Mouse (Mus musculus): ENCODE results near the gene Hnrnpa1.

Gene Hnrnpa1

DNA sequence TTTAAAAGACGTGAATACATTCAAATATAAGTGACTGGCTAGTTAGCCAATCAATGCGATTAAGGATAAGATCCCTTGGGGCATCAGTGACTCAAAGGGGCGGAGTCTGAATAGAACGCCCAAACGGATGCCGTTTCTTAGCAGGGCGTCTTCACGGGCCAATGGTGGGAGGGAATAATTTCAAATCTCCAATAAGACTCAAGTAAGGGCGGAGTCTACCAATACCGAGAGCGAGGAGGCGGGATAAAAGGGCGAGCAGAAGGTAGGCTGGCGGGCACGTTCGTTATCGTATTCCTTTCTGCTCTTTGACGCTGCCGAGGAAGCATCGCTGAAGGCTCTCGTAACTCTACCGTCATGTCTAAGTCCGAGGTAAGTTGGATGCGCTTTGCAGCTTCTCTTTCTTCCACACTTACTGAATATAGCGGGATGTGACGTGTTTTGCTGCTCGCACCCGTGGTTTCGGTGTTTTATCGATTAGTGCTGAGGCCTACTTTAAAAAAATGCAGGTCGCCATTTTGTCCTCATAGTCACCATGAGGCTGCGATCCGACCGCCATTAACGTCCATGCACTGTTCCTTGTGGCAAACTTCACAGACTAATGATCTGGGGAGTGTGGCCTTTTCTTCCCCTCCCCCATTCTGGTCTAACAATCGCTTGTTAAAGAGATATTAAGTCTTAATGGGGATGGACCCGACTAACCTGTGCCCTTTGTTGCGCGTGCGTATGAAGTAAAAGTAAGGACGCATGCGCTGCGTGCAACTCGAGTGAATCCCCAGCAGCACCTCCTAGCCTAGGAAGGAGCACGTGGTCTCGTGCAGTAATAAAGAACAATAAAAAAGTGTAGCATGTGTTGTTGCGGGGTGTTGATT is at the start of gene Hnrnpa1:
Hnrnpa1 (plus strand) TSS at position 273 of the 869 bp plus-strand sequence.
- peak; percentile 96 for DNase-seq (ENCODE audit: low spot score)

DNA sequence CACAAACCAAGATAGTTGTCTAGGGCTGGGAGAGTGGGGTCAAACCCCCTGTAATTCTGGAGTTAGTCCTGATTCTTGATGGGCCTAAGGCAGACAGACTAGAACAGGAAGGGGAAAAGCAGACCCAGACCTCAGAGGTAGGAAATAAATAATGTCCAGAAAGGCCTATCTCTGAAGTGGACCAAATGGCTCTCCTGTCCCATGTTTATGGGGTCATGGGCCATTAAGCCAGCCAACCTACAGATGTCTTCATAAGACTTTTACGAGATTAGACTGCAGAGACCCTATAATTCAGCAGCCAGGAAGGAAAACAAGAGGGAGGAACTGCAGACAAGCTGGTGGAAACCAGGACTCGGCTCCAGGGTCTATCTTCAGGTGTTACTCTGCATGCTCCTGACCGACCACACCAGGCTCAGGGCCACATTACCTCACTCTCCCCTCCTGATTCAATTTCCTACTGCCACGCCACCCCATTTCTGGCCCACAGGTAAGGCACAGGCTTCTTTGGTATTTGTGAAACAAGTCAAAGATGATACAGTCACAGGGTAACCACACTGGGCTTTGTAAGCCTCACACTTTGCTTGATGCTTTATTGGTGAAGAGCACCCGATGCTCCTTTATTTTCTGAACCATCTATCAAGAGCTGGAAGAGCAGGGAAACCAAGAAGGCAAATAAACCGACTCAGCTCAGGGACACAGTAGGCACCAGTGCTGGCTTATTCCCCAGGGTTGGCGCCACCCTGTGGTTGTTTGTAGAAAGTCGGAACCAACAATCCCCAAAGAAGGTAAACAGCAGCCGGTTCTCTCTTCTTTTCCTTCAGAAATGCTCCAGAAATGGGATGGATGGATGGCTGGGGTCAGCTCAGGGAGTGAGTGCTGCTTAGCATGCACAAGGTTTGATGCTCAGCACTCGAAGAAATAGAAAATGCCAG is 49.4 kb upstream of the Hnrnpa1 start:
- no peak for DNase-seq (ENCODE audit: low spot score)

DNA sequence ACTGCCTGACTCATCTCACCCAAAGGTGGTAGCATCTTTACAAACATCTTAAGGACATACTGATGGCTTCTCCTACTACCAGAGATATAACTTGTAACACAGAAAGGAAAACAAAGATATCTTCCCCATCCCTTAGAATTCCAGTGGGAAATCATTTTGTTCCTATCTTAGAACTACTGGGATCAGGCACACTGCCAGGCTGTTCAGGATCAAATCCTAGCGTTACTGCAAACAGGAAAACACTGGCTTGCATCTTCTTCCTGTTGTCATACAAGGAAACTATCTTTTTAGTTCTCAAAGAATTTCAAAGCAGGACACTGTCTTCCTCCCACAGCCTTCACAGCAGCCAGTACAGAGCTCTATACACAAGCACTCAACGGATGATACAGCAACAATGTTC is 46.6 kb upstream of the Hnrnpa1 start:
- no peak for DNase-seq (ENCODE audit: low spot score)

DNA sequence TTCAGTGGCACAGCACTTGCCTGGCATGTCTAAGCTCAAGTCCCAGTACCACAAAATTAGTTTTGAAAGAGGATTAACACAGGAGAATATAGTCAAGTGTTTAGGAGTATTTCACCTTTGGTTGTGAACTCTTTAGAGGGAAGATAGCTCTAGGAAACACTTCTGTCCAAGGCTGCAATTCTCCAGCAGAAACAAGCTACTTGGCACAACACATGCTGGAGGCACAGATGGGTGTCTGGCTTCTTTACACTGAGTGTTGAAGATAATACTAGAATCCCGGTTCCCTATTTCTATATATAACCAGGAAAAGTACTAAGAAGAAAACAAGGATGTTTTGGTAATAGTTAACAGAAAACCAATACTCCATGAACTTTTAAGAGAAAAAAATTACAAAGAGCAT is 43.4 kb upstream of the Hnrnpa1 start:
- no peak for DNase-seq (ENCODE audit: low spot score)

DNA sequence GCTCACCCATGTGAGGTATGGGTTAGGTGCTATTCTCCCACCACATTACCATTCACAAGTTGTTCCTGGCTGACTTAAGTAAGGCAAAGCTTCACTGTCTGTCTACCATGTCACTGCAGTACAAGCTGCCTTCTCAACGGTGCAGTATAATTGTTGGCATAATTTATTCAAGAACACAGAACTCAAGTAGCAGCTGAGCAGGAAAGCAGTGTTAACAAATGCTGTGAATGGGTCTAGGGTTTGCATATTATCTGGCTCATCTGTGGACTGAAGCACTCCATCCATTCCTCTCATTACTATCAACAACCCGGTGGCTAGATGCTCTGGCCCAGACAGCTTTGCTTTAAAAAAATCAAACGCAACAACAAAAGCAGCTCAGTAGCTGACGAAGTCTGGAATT is 42.4 kb upstream of the Hnrnpa1 start:
- no peak for DNase-seq (ENCODE audit: low spot score)

DNA sequence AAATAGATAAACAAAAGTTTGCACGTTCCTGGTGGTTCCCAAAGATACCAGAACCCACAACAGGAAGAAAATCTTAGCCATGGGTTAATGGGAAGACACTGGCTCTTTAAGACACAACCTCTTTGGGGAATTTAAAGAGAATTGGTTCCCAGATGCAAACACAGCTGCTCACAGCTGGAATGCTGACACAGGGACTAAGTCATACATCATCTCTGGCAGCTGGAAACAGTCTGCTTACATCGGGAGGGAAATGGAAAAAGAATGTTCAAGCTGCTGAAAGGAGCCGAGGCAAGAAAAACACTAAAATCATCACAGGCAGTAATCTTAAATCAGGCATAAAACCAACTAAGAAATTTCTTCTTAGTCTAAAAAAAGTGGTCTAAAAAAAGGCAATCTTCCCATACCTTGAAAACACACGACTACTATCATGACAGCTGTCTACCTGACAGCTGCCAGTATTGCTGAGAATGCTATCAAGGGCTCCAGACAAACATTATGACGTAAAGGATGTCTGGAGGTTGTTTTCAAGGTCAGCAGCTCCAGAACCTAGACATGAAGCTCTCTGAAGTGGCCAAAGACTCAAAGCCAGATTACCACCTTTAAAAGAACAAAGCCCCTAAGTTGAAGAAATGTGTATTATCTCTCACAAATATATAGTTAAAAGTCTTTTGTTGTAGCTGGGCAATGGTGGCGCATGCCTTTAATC is 38.0 kb upstream of the Hnrnpa1 start:
- DNase-seq (ENCODE audit: low spot score) = no peak

DNA sequence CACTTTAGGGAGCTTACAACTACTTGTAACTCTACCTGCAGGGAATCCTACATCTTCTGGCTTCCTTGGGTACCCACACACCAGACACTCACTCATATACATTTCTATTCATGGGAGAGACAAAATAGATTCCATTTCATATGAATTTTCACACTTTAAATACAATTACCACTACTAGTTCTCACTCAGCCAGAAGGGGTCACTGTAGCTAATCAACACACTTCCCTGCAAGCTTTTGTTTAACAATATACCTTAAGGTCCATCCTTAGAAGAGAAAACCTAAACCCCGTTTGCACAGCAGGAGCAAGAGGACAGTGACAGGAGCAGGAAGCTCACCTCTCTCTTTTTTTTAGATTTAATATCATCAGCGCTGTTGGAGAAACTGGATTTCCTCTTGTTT is 35.1 kb upstream of the Hnrnpa1 start:
- DNase-seq (ENCODE audit: low spot score) = no peak

DNA sequence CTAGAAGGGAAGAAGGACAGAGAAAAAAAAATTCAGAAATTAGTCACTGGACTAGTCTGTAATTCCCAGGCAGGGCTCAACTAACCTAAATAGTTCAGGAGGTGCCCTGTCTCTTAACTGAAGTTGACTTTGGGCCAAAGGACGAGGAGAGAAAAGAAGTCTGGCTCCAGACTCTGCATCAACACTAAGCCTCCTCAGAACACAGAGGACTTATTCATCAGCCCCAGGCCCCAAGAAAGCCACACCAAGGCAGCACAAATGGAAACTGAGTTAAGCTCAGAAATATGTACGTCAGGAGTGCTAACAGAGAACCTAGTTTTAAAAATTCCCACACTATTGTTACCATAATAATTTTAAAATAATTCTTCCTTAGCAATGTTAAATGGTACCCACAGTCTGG is 26.1 kb upstream of the Hnrnpa1 start:
- no peak for DNase-seq (ENCODE audit: low spot score)

DNA sequence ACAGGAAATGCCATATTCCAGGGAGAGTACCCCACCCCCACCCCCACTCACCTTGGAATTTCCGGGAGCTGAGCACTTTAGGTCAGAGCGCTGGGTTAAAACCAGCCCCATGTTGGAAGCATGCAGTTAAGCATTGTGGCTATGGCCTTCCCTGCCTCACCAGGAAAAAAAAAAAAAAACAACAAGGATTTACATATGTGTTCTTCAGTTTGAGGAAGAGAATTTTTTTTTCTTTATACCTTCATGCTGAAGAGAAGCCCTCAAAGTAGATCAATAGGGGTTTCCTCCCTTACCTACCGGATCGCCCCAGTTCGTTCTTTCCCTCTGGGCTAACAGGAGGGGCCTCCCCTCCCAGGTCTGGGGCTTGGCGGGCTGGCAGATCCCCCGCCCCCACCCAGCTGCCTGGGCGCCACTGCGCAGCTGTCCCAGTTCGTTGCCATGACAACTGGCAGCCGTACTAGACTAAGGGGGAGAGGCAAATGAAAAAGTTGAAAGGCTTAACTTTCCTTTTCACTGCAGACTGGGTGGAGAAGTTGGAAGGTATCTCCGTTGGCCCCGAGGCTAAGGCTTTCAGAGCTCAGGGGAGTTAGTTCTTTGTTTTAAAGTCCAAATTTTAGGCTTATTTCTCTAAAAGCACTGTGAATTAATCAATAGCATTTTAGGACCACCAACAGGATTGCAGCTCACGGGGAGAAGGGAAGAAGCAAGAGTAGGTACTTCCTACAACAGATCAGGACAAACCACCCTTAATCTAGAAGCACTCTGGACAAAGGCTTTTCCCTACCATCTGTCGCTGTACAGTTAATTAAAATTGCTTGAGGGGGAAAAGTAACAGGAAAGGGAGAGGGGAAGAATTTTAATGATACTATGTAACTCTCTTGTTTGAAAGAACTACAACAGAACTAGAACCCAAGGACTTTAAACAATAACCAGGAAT is 25.0 kb upstream of the Hnrnpa1 start:
- DNase-seq (ENCODE audit: low spot score) = peak; percentile 84

DNA sequence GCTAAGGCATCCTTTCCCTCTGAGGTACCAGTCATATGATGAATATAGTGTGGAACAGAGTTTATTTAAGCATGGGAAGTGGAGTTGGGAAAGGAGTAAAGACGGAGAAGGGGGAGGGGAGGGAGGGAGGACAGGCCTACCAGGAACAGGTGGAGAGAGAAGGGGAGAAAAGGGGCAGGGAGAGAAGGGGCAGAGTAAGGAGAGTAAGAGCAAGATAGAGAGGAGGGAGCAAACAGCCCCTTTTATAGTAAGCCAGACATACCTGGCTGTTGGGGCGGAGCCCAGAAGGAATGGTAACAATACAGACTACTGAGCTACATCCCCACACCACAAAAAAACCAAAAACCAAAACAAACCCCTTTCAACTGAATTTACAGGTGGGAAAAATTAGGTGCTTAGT is 24.2 kb upstream of the Hnrnpa1 start:
- no peak for DNase-seq (ENCODE audit: low spot score)

DNA sequence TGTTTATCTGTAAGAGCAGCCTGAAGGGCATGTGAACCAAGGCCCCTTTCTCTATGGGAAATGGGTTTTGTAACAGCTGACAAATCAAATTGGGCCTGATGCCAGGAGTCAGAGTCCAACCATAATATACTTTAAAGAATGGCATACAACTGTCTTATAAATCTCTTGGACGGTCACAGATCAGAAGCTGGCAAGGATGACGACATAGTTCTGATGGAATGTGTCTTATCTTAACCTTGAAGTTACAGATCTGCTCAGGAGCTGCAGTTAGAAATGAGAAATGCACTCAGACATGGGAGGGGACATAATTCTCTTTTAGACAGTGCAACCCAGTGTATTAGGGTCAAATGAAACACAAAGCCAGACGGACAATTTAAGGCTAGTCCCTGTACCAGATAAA is 19.4 kb upstream of the Hnrnpa1 start:
- DNase-seq (ENCODE audit: low spot score) = no peak

DNA sequence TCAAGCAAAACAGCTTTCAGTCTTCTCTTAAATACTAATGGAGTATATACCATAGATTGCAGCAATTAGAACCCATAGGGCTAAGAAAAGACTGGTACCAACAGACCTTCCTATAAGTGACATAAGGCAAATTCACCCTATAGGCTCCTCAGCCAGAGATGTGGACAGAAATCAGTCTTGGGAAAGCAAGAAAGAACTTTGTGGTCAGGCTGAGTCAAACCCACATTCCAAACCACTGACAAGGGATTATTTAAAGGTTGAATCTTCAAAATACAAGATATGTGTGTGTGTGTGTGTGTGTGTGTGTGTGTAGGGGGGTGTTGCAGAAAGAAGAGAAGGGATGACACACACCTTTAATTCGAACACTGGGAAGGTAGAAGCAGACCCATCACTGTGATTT is 18.8 kb upstream of the Hnrnpa1 start:
- DNase-seq (ENCODE audit: low spot score) = no peak

DNA sequence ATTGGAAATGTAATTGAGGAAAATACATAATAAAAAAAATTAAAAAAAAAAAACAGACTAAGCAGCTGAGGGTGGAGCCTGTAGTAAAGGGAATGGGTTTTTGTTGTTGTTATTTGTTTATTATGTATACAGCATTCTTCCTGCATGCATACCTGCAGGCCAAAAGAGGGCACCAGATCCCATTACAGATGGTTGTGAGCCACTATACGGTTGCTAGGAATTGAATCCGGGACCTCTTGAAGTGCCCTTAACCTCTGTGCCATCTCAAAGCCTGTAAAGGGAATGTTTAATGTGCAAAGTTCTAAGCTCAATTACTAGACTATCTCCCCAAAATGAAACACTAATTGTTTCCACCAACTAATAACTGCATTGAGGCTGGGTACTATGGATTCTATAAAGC is 16.1 kb upstream of the Hnrnpa1 start:
- no peak for DNase-seq (ENCODE audit: low spot score)

DNA sequence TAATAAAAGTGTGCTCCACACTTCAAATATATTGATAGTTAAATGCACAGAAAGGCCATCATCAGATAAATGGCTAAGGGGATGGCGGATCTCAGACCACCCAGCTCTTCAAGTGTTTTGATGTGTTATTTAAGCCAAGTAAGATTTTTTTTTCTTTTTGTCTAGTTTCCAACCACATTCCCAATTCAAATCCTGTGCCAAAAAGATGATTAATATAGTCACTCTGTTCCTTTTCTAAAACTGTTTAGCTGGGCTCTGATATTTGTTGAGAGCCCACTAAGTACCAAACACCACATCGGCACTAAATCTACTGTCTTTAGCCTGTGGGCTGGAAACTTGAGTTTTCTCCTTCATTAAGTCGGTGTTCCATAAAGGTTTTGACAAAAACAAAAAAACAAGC is 13.2 kb upstream of the Hnrnpa1 start:
- no peak for DNase-seq (ENCODE audit: low spot score)

DNA sequence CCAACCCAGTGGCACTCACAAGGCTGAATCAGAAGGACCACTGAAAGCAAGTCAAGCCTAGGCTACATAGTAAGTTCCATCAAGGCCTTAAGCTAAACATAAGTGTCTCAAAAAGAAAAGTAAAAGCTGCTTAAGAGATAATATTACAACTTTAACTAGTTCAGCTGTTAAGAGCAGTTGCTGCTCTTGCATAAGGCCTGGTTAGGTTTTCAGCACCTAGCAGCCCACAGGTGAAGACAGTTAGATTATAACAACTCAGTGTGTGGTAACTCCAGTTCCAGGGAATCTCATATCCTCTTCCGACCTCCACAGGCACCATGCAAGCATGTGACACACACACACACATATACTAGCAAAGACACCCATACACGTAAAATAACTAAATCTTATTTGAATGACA is 12.7 kb upstream of the Hnrnpa1 start:
- no peak for DNase-seq (ENCODE audit: low spot score)

DNA sequence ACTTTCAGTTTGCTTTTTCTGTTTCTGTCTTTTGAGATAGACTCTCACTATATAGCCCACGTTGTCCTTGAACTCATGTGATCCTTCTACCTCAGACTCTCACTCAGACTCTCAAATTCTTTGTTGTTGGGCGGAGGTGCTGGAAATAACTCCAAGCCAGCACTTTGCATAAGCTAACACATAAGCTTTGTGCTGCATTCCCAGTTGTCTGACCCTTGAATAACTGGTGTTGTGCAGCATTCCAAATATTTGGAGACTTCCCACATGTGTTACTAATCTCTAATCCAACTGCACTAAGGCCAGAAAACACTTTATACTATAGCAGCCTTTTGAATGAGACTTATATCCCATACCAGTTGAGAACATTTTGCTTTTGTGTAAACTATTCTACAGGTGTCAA is 11.3 kb upstream of the Hnrnpa1 start:
- no peak for DNase-seq (ENCODE audit: low spot score)

DNA sequence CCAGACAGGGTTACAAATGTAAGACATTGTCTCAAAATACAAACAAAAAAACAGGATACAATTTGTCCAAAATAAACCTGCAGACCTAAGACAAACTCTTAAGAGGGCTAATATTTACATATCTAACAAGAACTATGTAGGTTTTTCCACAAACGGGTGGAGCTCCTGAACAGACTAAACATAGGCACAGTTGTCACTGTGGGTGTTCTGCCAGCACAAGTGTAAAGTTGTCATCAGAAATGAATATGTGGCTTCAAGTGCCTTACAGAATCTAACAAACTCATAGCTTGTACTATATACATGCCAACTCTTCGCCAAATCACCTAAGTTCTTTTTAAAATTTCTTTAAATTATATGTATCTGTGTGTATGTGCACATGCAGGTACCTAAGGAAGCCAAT is 7.1 kb upstream of the Hnrnpa1 start:
- no peak for DNase-seq (ENCODE audit: low spot score)

DNA sequence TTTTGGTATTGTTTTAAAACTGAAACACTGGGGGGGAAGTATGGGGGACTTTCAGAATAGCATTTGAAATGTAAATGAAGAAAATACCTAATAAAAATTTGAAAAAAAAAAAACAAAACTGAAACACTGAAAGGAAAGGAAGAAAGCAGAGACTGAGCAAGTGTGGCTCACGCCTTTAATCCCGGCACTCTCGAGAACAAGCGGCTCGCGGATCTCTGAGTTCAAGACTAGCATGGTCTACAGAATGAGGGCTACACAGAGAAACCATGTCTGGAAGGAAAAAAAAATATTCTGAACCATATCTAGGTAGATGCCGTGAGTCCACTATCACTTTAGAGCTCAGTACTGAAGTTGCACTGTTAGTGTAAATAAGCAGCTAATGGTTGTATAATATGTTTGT is 2.9 kb upstream of the Hnrnpa1 start:
- no peak for DNase-seq (ENCODE audit: low spot score)

DNA sequence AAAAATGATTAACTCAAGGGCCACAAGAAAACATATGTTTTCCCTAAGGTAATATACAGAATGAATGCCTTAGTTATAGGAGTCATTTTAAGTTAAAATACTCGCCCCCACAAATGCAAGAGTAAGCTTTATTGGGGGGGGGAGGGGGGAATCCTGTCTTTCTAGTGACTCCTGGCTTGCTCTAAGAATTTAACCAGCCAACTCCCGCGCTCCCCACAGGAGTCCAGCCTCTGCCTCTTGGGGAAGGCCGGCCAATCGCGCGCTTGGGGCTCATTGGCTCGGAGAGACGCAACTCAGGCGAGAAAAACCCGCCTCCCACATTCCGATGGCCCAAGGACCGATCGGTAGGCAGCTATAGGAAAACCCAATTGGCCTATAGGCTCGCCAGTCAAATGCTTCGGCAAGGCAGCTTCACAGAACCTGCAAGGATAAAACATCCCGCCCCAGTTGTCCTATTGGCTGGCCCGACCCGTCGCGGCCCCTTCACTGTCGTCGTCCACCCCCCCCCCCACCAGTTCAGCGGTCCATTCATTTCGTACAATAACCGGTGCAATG is 1.0 kb upstream of the Hnrnpa1 start:
- peak; percentile 92 for DNase-seq (ENCODE audit: low spot score)

DNA sequence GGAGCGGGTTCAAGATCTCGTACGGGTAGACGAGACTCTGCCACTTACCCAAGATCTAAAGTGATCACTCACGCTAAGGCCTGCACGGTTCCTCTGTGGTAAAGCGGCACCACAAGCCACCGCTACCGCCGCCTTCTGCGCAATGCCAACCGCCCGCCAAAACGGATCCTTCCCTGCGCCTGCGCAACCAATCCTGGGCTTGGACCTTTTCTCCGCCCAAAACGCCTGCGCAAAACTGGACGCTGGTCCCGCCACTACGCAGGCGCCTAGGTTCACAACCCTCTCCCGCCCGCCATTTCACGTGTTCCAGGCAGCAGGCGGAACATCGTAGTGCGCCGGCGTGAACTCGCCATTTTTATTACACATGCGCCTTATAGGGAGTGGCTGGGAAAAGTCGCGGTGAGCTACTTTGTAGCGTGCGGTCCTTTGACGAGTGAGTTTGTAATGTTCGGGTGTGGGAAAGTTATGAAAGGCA is 510 bp upstream of the Hnrnpa1 start, which contains the start of gene Cbx5:
Cbx5 (minus strand) TSS at position 132 of the 475 bp plus-strand sequence.
- peak; percentile 98 for DNase-seq (ENCODE audit: low spot score)
